Mouse (Mus musculus): ENCODE results near the gene Cacng5.

DNA sequence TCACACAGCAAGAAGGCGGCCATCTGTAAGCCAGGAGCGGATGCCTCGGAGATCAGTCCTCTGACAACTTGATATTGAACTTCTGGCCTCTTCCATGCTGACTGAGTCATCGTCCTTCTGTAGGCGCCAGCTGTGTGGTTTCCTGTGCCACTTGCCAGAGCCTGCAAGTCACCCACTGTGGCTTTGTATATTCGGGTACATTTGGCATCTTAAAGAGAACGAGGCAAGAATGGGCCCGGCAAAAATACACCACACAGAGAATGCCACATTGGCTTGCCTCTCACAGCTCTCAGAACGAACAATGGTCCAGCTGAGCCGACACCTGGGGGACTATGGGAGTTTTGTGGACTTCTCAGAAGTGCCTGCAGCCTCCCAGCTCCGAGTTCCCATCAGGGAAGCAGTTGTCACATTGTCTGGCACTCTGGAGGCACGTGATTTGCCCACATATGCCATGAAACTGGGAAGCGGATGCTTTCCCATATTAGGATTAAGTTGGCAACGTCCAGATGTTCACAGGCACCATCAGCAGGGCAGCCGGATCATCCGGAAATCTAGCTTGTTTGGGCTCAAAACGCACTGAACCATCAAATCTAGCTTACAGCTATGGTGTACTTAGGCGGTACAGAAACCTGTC, 38.9 kb downstream of the Cacng5 start:
- TF ChIP-seq CTCF (IDR thresholded peaks at IDR 0.05) (no peak), EP300 (IDR thresholded peaks at IDR 0.05) (no peak)
